Mouse (Mus musculus): ENCODE measurements at regions not wholly inside any gene's neighbourhood (a gene's known extent, or its start where the extent isn't known, plus 50 kb on each side); places are given as distances from the start of the nearest gene placed in this dataset.

GRCm38 (mm10) chr19:28165901-28166361 is 155.0 kb upstream of the Rfx3 start:
- Histone ChIP-seq H3K36me3 (ENCODE audit: control insufficient read depth, insufficient read depth, low read length) (no peaks in the 10 kb centered on the region), H3K27ac (ENCODE audit: control insufficient read depth, insufficient read depth, low read depth, low read length) (no peak overlapping the region), H3K27me3 (ENCODE audit: control insufficient read depth, insufficient read depth, low read length) (no peaks in the 10 kb centered on the region), H3K4me3 (ENCODE audit: control insufficient read depth, low read depth, low read length) (no peak overlapping the region), H3K4me1 (ENCODE audit: control insufficient read depth, insufficient read depth, low read length) (no peaks in the 10 kb centered on the region; the same call in 1 of the 2 replicates)
- TF ChIP-seq CTCF (IDR thresholded peaks at IDR 0.05; ENCODE audit: control insufficient read depth, insufficient read depth, insufficient replicate concordance, low read depth, low read length) (0 out of 2 replicates have a peak, but pooled peaks have one; percentile 20), POLR2A (IDR thresholded peaks at IDR 0.05; ENCODE audit: control insufficient read depth, low read depth, low read length) (no peak)

DNA sequence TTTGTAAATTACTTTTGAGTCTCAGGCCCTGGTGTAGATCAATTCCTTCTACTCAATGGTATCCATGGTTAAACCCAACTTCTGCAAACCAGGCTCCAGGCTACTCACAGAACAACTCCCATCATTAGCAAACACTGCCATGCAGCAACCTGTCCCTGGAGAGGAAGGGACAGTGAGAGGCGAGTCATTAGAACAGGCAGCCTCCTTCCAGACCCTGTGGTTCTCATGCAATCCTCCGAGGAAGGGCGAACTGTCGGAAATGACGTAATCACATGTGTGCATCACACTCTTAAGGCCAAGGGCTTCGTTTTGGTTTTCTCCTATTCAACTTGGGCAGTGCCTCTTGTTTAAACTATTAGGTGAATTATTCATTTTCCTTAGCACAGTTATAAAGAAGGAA is 152.2 kb upstream of the Rfx3 start:
- Histone ChIP-seq H3K4me1 (ENCODE audit: control insufficient read depth, insufficient read depth, low read length) (no peaks in the 10 kb centered on the region; the same call in 1 of the 2 replicates), H3K27ac (ENCODE audit: control insufficient read depth, insufficient read depth, low read depth, low read length) (no peak overlapping the region), H3K36me3 (ENCODE audit: control insufficient read depth, insufficient read depth, low read length) (no peaks in the 10 kb centered on the region), H3K4me3 (ENCODE audit: control insufficient read depth, low read depth, low read length) (no peak overlapping the region), H3K27me3 (ENCODE audit: control insufficient read depth, insufficient read depth, low read length) (no peaks in the 10 kb centered on the region)
- TF ChIP-seq POLR2A (IDR thresholded peaks at IDR 0.05; ENCODE audit: control insufficient read depth, low read depth, low read length) = no peak
- no peak for TF ChIP-seq CTCF (IDR thresholded peaks at IDR 0.05; ENCODE audit: control insufficient read depth, insufficient read depth, insufficient replicate concordance, low read depth, low read length)

- no peak for TF ChIP-seq POLR2A (IDR thresholded peaks at IDR 0.05; ENCODE audit: control insufficient read depth, low read depth, low read length)
- TF ChIP-seq CTCF (IDR thresholded peaks at IDR 0.05; ENCODE audit: control insufficient read depth, insufficient read depth, insufficient replicate concordance, low read depth, low read length) = peak; percentile 5; the same call in 1 of the 2 replicates
- no peaks in the 10 kb centered on the region for H3K4me1 ChIP-seq (ENCODE audit: control insufficient read depth, insufficient read depth, low read length)
- H3K4me3 ChIP-seq (ENCODE audit: control insufficient read depth, low read depth, low read length) = no peak overlapping the region
- H3K27me3 ChIP-seq (ENCODE audit: control insufficient read depth, insufficient read depth, low read length) = no peaks in the 10 kb centered on the region
- H3K36me3 ChIP-seq (ENCODE audit: control insufficient read depth, insufficient read depth, low read length) = no peaks in the 10 kb centered on the region
- H3K27ac ChIP-seq (ENCODE audit: control insufficient read depth, insufficient read depth, low read depth, low read length) = no peak overlapping the region
These were observed 149.6 kb upstream of the Rfx3 start for GRCm38 (mm10) chr19:28160582-28160981.

- Histone ChIP-seq H3K36me3 (ENCODE audit: control insufficient read depth, insufficient read depth, low read length) (no peaks in the 10 kb centered on the region), H3K27ac (ENCODE audit: control insufficient read depth, insufficient read depth, low read depth, low read length) (no peak overlapping the region), H3K27me3 (ENCODE audit: control insufficient read depth, insufficient read depth, low read length) (no peaks in the 10 kb centered on the region), H3K4me1 (ENCODE audit: control insufficient read depth, insufficient read depth, low read length) (no peaks in the 10 kb centered on the region), H3K4me3 (ENCODE audit: control insufficient read depth, low read depth, low read length) (no peak overlapping the region)
- TF ChIP-seq CTCF (IDR thresholded peaks at IDR 0.05; ENCODE audit: control insufficient read depth, insufficient read depth, insufficient replicate concordance, low read depth, low read length) (no peak), POLR2A (IDR thresholded peaks at IDR 0.05; ENCODE audit: control insufficient read depth, low read depth, low read length) (no peak)
These were observed 146.2 kb upstream of the Rfx3 start for GRCm38 (mm10) chr19:28157196-28157595.

DNA sequence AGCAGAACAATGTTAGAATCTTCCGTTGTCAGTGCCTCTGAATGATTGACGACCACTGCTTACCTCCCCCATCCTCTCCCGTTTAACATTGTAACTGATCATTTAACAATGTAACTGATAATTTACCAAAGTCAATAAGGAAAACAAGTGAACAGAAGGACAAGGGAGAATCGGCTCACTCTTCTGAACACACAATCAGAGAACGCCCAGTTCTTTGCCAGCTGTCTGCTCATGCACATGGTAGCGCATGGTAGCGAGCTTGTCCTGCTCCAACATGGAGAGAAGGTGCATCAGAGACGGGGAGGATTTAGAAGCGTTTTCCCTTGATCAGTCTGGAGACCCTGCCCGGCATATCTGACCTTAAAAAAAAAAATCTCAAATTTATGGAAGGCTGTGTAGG is 126.6 kb upstream of the Rfx3 start:
- Histone ChIP-seq H3K4me3 (ENCODE audit: control insufficient read depth, low read depth, low read length) (no peak overlapping the region), H3K27me3 (ENCODE audit: control insufficient read depth, insufficient read depth, low read length) (no peaks in the 10 kb centered on the region), H3K27ac (ENCODE audit: control insufficient read depth, insufficient read depth, low read depth, low read length) (no peak overlapping the region), H3K36me3 (ENCODE audit: control insufficient read depth, insufficient read depth, low read length) (no peaks in the 10 kb centered on the region), H3K4me1 (ENCODE audit: control insufficient read depth, insufficient read depth, low read length) (no peaks in the 10 kb centered on the region)
- TF ChIP-seq POLR2A (IDR thresholded peaks at IDR 0.05; ENCODE audit: control insufficient read depth, low read depth, low read length) = no peak
- no peak for TF ChIP-seq CTCF (IDR thresholded peaks at IDR 0.05; ENCODE audit: control insufficient read depth, insufficient read depth, insufficient replicate concordance, low read depth, low read length)

DNA sequence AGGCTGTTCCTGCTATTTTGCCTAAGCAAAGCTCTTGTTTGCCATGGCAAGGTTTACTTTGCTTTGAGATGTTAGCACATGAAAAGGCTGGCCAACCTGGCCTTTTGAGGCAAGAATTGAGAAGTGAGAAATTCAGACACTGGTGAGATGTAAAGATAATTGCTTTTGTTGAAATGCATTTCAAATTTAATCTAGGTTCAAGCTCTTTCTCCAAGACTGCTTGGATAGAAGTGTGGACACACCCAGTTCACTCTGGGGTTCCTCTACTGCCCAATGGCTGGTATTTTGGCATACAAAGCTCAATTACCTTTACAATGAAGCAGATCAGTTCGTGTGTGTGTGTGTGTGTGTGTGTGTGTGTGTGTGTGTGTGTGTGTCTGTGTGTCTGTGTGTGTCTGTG is 123.8 kb upstream of the Rfx3 start:
- TF ChIP-seq POLR2A (IDR thresholded peaks at IDR 0.05; ENCODE audit: control insufficient read depth, low read depth, low read length) (no peak), CTCF (IDR thresholded peaks at IDR 0.05; ENCODE audit: control insufficient read depth, insufficient read depth, insufficient replicate concordance, low read depth, low read length) (no peak)
- H3K36me3 ChIP-seq (ENCODE audit: control insufficient read depth, insufficient read depth, low read length) = no peaks in the 10 kb centered on the region

GRCm38 (mm10) chr19:28111263-28112180 is 100.6 kb upstream of the Rfx3 start:
- Histone ChIP-seq H3K27ac (ENCODE audit: control insufficient read depth, insufficient read depth, low read depth, low read length) (no peak overlapping the region), H3K4me1 (ENCODE audit: control insufficient read depth, insufficient read depth, low read length) (no peaks in the 10 kb centered on the region), H3K36me3 (ENCODE audit: control insufficient read depth, insufficient read depth, low read length) (no peaks in the 10 kb centered on the region), H3K27me3 (ENCODE audit: control insufficient read depth, insufficient read depth, low read length) (no peaks in the 10 kb centered on the region), H3K4me3 (ENCODE audit: control insufficient read depth, low read depth, low read length) (no peak overlapping the region)
- TF ChIP-seq POLR2A (IDR thresholded peaks at IDR 0.05; ENCODE audit: control insufficient read depth, low read depth, low read length) (no peak), CTCF (IDR thresholded peaks at IDR 0.05; ENCODE audit: control insufficient read depth, insufficient read depth, insufficient replicate concordance, low read depth, low read length) (no peak)

More for the DNA sequence above, 123.8 kb upstream of the Rfx3 start:
- no peaks in the 10 kb centered on the region for H3K4me1 ChIP-seq (ENCODE audit: control insufficient read depth, insufficient read depth, low read length)
- no peak overlapping the region for H3K4me3 ChIP-seq (ENCODE audit: control insufficient read depth, low read depth, low read length)
- H3K27ac ChIP-seq (ENCODE audit: control insufficient read depth, insufficient read depth, low read depth, low read length) = no peak overlapping the region
- no peaks in the 10 kb centered on the region for H3K27me3 ChIP-seq (ENCODE audit: control insufficient read depth, insufficient read depth, low read length)
